Comparison of ENCODE assay signal across 20 mouse cellular contexts in genomic region chr9:105363520-105364231, GRCm38 (mm10). TPM values are rescaled to one million over a fixed set of nuclear protein-coding genes. Genes with fewer than 3 reads are reported as not detected.
A peak's percentile ranks its signal among the peaks of the same experiment; 100 is the strongest.
DNase-seq lines count a peak whose midpoint lies in the region; ATAC-seq and TF ChIP-seq lines count a peak whose summit lies in the region.
"Had no signal": no experiment of that assay in that cellular context is flagged by ENCODE, and none has a peak within 500 bp of the region (broad histone marks: within the 10 kb centered on the region; RNA-seq: fewer than 3 reads in every experiment).

No protein-coding gene starts in this region.

- intact Hi-C loops in gastrocnemius, postnatal 36 days (cut with DNase I) = no loop called here

- peak; percentile 24 to 49 for DNase-seq in cerebellum, postnatal 14 days
- DNase-seq in cerebellum, adult 9-11 months = no peak
- peak; percentile 62 for DNase-seq in layer of hippocampus, adult 11-12 months (ENCODE audit: low spot score)
- DNase-seq in layer of hippocampus, postnatal 25 days (ENCODE audit: extremely low spot score in 1 of 2, low spot score in 1 of 2) = no peak
- peak; percentile 71 for DNase-seq in brain, adult 2 months (ENCODE audit: low read depth, low spot score)
- peak; percentile 67 for DNase-seq in hindbrain, postnatal 0 days (ENCODE audit: low spot score)
- no peak for DNase-seq in lung, postnatal 4 days
- no peak for DNase-seq in gastrocnemius, postnatal 36 days
- DNase-seq: adrenal gland, postnatal 36 days; cerebellum, adult 8-10 months; kidney, adult 11 months; lung, adult 18-20 months; lung, postnatal 14 days; thymus, postnatal 14 days had no signal

- H3K27me3 ChIP-seq in hindbrain, postnatal 0 days (ENCODE audit: insufficient read depth, low read length) = no peaks in the 10 kb centered on the region

- no peak overlapping the region for H3K4me2 ChIP-seq in hindbrain, postnatal 0 days (ENCODE audit: low read depth, low read length)

- H3K27ac ChIP-seq in hindbrain, postnatal 0 days = no peak overlapping the region
- H3K27ac ChIP-seq: heart, embryonic 10.5 days; kidney, postnatal 0 days; limb, embryonic 10.5 days had no signal

- no peak for TF ChIP-seq CTCF in hindbrain, postnatal 0 days (IDR thresholded peaks at IDR 0.05; ENCODE audit: low read depth)

- no peaks in the 10 kb centered on the region for H3K4me1 ChIP-seq in hindbrain, postnatal 0 days (ENCODE audit: insufficient read depth, low read length)
- H3K4me1 ChIP-seq: heart, embryonic 10.5 days; limb, embryonic 10.5 days had no signal

- WGBS in hindbrain, postnatal 0 days = 53% methylated on average over 5 of the region's 5 CpGs

- no peak overlapping the region for H3K4me3 ChIP-seq in hindbrain, postnatal 0 days (ENCODE audit: low read length)
- H3K4me3 ChIP-seq: heart, embryonic 10.5 days; limb, embryonic 10.5 days had no signal

- no peaks in the 10 kb centered on the region for H3K9me3 ChIP-seq in hindbrain, postnatal 0 days (ENCODE audit: low read length)
- H3K9me3 ChIP-seq: heart, embryonic 10.5 days; limb, embryonic 10.5 days had no signal

- H3K36me3 ChIP-seq in hindbrain, postnatal 0 days (ENCODE audit: insufficient read depth, low read length) = no peaks in the 10 kb centered on the region
- H3K36me3 ChIP-seq: G1E; heart, embryonic 10.5 days; limb, embryonic 10.5 days had no signal

- H3K9ac ChIP-seq in hindbrain, postnatal 0 days (replicated peaks; ENCODE audit: low read length) = no peak overlapping the region

- ATAC-seq in hindbrain, postnatal 0 days = no peak

RNA-seq across cellular contexts. Expression of gene Aste1, which starts 31.5 kb away (rescaled TPM):
- 10 to 100 TPM; 10.2 to 12.3 TPM for total RNA-seq in layer of hippocampus, postnatal 25 days (2021)
- 5.2 and 6.4 TPM in 2 replicates for total RNA-seq in hindbrain, postnatal 0 days (2014; rRNA removed)
- polyA plus RNA-seq in hindbrain, postnatal 0 days (2015; fragmentation: Nextera tagmentation; extraction: Ambion mirVana) = 7.1 and 7.9 TPM in 2 replicates
- total RNA-seq in gastrocnemius, postnatal 36 days (2021) = 1 to 10 TPM; 1.7 to 1.8 TPM

RNA-seq across cellular contexts. Expression of gene Nek11, which starts 31.6 kb away (rescaled TPM):
- 1 to 10 TPM; 1.3 to 2.0 TPM for total RNA-seq in layer of hippocampus, postnatal 25 days (2021)
- 1.3 and 2.4 TPM in 2 replicates for total RNA-seq in hindbrain, postnatal 0 days (2014; rRNA removed)
- polyA plus RNA-seq in hindbrain, postnatal 0 days (2015; fragmentation: Nextera tagmentation; extraction: Ambion mirVana) = 2.1 and 2.7 TPM in 2 replicates
- not detected for total RNA-seq in gastrocnemius, postnatal 36 days (2021)
- total RNA-seq: G1E; liver, adult 2 months had no signal
- polyA plus RNA-seq: G1E; liver, adult 2 months; small intestine, adult 2 months had no signal

Comparison
In these comparisons a context has a peak if more than half of its experiments do, and no peak if none do; other contexts are left out.
1. DNase-seq: peak in cerebellum, postnatal 14 days (2 of 2), layer of hippocampus, adult 11-12 months (single experiment), brain, adult 2 months (single experiment) and hindbrain, postnatal 0 days (single experiment); none in cerebellum, adult 9-11 months (single experiment), layer of hippocampus, postnatal 25 days (0 of 2), lung, postnatal 4 days (0 of 2) and gastrocnemius, postnatal 36 days (0 of 2).